Mouse (Mus musculus) kidney, adult 10 weeks (tissue): ENCODE data around the gene Muc1. TPM values are rescaled to one million over a fixed set of nuclear protein-coding genes. Genes with fewer than 3 reads are reported as not detected.

Experiments used
- polyA plus RNA-seq: library from polyadenylated mRNA; stranded (reverse); fragments of 350-450 nt; fragmentation: Illumina TruSeq; extraction: RNeasy Lipid Tissue Mini Kit (QIAGEN cat#74804); gene quantifications from one replicate; pipeline ENCODE4 v1.2.3, GENCODE M21; 2014; ENCODE audit warnings: low read depth, low replicate concordance

Muc1 gene
- 9.3 TPM for polyA plus RNA-seq

GRCm38 (mm10) chr3:89228836-89229235 lies at the start of gene Muc1:
TSS of gene Muc1 (plus strand) at chr3:89229057.

GRCm38 (mm10) chr3:89183058-89183958 lies 45.5 kb upstream of the Muc1 start, which contains the start of gene Fam189b:
TSS of gene Fam189b (plus strand) at chr3:89183143.

GRCm38 (mm10) chr3:89202253-89203141 lies 26.4 kb upstream of the Muc1 start, which contains the start of gene Gba:
TSS of gene Gba (plus strand) at chr3:89202928.

GRCm38 (mm10) chr3:89214681-89215411 lies 14.0 kb upstream of the Muc1 start, which contains the start of gene Thbs3:
TSS of gene Thbs3 (plus strand) at chr3:89215180.

GRCm38 (mm10) chr3:89226900-89227299 lies 2.0 kb upstream of the Muc1 start, which contains the start of gene Mtx1:
TSS of gene Mtx1 (minus strand) at chr3:89227088.

GRCm38 (mm10) chr3:89245688-89246171 lies 16.9 kb downstream of the Muc1 start, which contains the start of gene Krtcap2:
TSS of gene Krtcap2 (plus strand) at chr3:89245966.

GRCm38 (mm10) chr3:89246261-89247100 lies 17.6 kb downstream of the Muc1 start, which contains the start of gene Trim46:
TSS of gene Trim46 (minus strand) at chr3:89246309.

GRCm38 (mm10) chr3:89259076-89259475 lies 30.2 kb downstream of the Muc1 start, which contains the start of gene Dpm3:
TSS of gene Dpm3 (plus strand) at chr3:89259358.

GRCm38 (mm10) chr3:89270051-89270755 lies 41.3 kb downstream of the Muc1 start, which contains the start of gene Slc50a1:
TSS of gene Slc50a1 (minus strand) at chr3:89270570.

GRCm38 (mm10) chr3:89280606-89281511 lies 52.0 kb downstream of the Muc1 start, which contains the start of gene Efna1:
TSS of gene Efna1 (minus strand) at chr3:89281142.

Other genes with a start within 250 kb of the Muc1 start
- gene Rusc1, start 135.7 kb upstream of the Muc1 start, polyA plus RNA-seq: 5.8 TPM
- gene Gm43738, start 128.0 kb upstream of the Muc1 start, polyA plus RNA-seq: not detected
- 6.4 TPM for gene Fdps, start 127.1 kb upstream of the Muc1 start, polyA plus RNA-seq
- gene Pklr, start 92.9 kb upstream of the Muc1 start, polyA plus RNA-seq: 10.3 TPM
- not detected for gene Hcn3, start 68.9 kb upstream of the Muc1 start, polyA plus RNA-seq
- 6.5 TPM for gene Clk2, start 64.3 kb upstream of the Muc1 start, polyA plus RNA-seq
- 7.7 TPM for gene Scamp3, start 51.6 kb upstream of the Muc1 start, polyA plus RNA-seq
- gene Fam189b, start 45.9 kb upstream of the Muc1 start, polyA plus RNA-seq: not detected
- gene Gba, start 26.1 kb upstream of the Muc1 start, polyA plus RNA-seq: 10.7 TPM
- 0.73 TPM for gene Thbs3, start 13.9 kb upstream of the Muc1 start, polyA plus RNA-seq
- gene Mtx1, start 2.0 kb upstream of the Muc1 start, polyA plus RNA-seq: 50.1 TPM
- gene Krtcap2, start 16.9 kb downstream of the Muc1 start, polyA plus RNA-seq: 27.7 TPM
- not detected for gene Trim46, start 17.3 kb downstream of the Muc1 start, polyA plus RNA-seq
- not detected for gene Dpm3, start 30.3 kb downstream of the Muc1 start, polyA plus RNA-seq
- gene Slc50a1, start 41.5 kb downstream of the Muc1 start, polyA plus RNA-seq: 10.2 TPM
- gene Efna1, start 52.1 kb downstream of the Muc1 start, polyA plus RNA-seq: 8.2 TPM
- not detected for gene Efna3, start 93.9 kb downstream of the Muc1 start, polyA plus RNA-seq
- not detected for gene Efna4, start 109.0 kb downstream of the Muc1 start, polyA plus RNA-seq
- 4.4 TPM for gene Adam15, start 120.9 kb downstream of the Muc1 start, polyA plus RNA-seq
- not detected for gene Dcst2, start 132.9 kb downstream of the Muc1 start, polyA plus RNA-seq
- not detected for gene Dcst1, start 136.2 kb downstream of the Muc1 start, polyA plus RNA-seq
- gene Zbtb7b, start 165.7 kb downstream of the Muc1 start, polyA plus RNA-seq: 2.8 TPM
- gene Lenep, start 173.7 kb downstream of the Muc1 start, polyA plus RNA-seq: 1.6 TPM
- 1.8 TPM for gene Flad1, start 182.8 kb downstream of the Muc1 start, polyA plus RNA-seq
- gene Cks1b, start 189.3 kb downstream of the Muc1 start, polyA plus RNA-seq: 1.6 TPM
- 16.6 TPM for gene Shc1, start 189.4 kb downstream of the Muc1 start, polyA plus RNA-seq
- gene Pygo2, start 201.2 kb downstream of the Muc1 start, polyA plus RNA-seq: 5.3 TPM
- gene Pbxip1, start 207.6 kb downstream of the Muc1 start, polyA plus RNA-seq: 12.9 TPM
- not detected for gene Pmvk, start 225.5 kb downstream of the Muc1 start, polyA plus RNA-seq